Mouse (Mus musculus) mesoderm, embryonic 11.5 days (tissue): Measurements from ENCODE around the gene Tacc3.

Source experiments
- DNase-seq: peaks from one replicate; pipeline ENCODE4 v3.0.0-alpha.2; 2012; ENCODE audit warnings: low read depth, low spot score

Gene Tacc3

GRCm38 (mm10) chr5:33657787-33658663, at the start of gene Tacc3, which contains the start of gene Tmem129:
Tacc3 (plus strand) TSS chr5:33658128.
Tmem129 (minus strand) TSS chr5:33658416.
- peak; percentile 98 for DNase-seq

DNA sequence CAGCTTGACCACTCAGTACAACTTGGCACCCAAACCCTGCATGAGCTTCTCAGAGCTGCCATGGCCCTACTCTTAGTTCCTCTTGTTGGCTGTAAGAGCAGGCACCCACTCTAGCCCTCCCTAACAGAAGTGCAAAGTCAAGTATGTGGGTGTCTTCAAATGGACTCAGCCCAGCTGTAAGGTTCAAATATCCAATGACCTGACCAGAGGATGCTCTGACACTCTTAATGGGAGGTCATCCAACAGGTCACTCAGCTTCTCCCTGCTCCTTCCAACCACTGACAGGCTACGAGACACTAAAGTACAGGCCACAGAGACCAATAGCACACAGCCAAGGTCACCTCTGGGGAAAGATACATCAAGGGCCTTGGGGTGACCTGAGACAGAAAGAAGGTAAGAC, 48.7 kb upstream of the Tacc3 start:
- DNase-seq, result no peak

DNA sequence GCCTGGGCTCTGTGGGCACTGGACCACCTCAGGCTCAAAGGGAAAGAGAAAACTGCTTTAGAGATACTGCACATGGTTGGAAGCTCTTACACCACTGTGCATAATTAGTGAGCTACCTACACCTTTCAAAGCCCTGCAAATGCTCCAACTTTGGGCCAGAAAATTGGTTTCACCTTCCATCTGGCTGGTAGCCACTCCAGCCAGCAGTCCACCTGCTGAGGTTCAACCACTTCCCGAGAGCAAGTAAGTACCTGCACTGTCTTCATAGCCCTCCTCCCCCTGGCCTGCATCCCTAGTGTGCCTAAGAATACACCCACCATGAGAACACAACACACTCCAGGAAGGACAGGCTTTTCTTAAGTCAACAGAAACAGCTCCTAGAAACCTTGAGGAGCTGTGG, 46.1 kb upstream of the Tacc3 start:
- DNase-seq, result no peak

GRCm38 (mm10) chr5:33614391-33614790, 43.5 kb upstream of the Tacc3 start:
- no peak for DNase-seq

DNA sequence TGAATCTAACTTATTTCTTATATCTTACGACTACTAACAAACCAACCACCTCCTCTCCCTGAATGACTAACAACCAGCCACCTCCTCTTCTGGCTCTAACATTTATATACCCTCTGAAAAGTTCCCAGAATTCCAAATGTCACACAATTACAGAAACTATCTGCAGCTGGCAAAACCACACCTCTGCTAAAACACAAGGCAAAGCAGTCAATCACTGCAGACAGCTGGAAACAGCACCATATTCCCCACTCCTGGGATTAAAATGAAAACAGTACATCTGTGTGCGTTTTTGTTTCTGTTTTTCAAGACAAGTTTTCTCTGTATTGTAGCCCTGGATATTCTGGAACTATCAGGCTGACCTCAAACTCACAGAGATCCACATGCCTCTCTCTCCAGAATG, 35.3 kb upstream of the Tacc3 start:
- DNase-seq, result no peak

DNA sequence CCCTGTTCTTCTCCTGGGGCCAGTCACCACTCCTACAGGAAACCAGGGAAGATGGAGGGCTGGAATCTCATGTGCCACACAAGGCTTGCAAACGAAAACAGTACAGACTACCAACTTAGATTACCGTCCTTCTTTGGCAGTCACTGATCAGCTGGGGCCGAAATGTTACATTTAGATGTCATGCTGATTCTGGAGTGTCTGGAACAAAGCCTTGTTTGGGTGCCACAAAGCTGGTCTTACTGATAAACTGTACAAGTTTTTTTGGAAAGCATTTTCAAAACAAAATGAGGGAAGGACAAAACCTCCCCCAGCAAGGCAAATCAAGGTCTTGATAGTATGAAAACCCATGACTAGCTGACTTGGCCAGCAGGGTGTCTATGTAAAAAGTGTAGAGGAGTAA, 34.2 kb upstream of the Tacc3 start:
- no peak for DNase-seq

DNA sequence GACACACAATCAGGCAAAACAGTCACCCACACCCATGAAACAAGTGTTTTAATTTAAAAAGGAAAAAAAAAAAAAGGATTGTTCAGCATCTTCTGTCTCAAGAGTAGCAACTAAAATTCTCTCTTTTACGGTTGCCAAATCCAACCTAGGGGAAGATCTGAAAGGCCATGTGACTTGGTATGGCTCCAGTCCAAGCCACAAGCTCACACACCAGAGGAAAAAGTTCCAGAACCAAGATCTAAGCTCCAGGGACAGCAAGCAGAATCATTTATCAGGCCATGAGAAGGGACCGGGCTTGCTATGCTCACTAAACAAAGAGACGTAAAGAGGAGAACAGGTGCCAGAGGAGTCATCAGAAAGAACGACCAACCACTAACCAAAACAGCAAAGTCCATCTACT, 30.0 kb upstream of the Tacc3 start:
- no peak for DNase-seq

DNA sequence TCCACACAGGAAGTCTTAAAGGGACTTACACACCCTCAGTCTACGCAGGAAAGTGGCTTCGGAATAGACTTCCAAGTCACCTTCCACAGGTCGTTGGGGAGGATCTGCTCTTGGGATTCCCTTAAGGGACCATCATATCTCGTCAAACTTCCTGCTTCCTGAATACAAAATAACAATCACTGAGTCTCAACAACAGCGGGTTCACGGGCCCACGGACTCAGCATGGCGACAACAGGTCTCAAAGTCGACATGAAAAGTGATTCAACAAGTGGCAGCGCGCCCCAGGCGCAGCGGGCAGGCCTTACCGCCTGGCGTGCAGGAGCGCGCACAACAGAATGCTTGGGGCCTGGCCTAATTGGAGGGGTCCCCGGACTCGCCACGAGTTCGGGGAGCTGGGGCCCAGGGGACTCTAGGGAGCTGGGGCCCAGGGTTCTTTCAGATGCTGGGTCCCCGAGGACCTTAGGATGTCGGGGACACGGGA, 29.1 kb upstream of the Tacc3 start:
- DNase-seq, result peak; percentile 63

- peak; percentile 97 for DNase-seq
Measured at GRCm38 (mm10) chr5:33629301-33629987, 28.5 kb upstream of the Tacc3 start, which contains the start of the genes Fam53a and Gm9903. Fam53a (minus strand) TSS chr5:33629635. Gm9903 (plus strand) TSS chr5:33629925.

GRCm38 (mm10) chr5:33630061-33630460, 27.9 kb upstream of the Tacc3 start:
- DNase-seq, result no peak

DNA sequence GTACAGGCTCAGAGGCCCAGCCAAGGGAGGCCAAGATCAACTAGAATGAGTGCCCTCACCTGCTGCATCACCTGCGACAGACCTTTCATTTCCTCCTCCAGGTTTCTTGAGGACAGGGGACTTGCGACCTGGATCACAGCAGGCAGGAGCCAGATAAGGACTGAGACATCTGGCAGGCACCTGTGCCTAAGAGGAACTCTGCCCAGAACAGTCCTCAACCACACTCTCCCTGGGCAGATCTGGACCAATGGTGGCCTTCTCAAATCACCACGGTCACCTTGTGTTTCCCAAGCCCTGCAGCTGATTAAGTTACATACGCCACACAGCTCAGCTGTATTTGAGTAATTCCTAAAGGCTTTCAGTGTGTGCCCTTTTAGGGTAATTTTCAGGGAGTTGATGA, 27.3 kb upstream of the Tacc3 start:
- DNase-seq, result no peak

DNA sequence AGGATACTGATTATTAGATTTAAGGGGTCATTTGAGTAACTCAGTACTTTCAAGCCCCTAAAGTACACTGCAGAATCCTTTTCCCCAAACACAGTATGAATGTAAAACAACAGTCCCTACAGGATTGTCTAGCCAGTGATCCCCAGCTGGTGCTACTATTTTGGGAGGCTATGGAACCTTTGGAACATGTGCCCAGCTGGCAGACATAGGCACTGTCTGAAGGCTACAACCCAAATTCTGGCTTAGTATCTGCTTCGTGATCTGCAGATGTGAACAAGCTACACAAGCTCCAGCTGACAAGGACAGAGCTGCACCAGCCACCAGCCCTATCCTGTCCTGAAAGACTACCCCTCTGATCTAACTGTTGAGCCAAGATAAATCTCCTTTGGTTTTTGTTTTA, 25.4 kb upstream of the Tacc3 start:
- DNase-seq, result no peak

DNA sequence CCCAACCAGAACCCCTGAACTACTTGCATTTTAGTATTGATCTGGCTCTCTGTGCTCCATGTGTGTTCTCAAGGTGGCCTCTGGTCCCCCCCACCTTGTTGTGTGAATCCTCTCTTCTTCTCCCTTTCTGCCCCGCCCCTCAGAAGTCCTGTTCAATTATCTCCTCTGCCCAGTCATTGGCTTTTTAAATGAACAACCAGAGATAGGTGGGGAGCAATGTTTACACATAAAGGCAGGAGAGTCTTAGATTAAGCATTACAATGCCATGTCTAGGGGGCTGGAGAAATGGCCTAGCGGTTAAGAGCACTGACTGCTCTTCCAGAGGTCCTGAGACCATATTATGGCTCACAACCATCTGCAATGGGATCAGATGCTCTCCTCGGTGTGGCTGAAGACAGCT, 22.6 kb upstream of the Tacc3 start:
- no peak for DNase-seq

- DNase-seq, result no peak
Measured at GRCm38 (mm10) chr5:33637606-33638350, 20.1 kb upstream of the Tacc3 start.

- no peak for DNase-seq
Measured at GRCm38 (mm10) chr5:33638826-33639225, 19.1 kb upstream of the Tacc3 start.

DNA sequence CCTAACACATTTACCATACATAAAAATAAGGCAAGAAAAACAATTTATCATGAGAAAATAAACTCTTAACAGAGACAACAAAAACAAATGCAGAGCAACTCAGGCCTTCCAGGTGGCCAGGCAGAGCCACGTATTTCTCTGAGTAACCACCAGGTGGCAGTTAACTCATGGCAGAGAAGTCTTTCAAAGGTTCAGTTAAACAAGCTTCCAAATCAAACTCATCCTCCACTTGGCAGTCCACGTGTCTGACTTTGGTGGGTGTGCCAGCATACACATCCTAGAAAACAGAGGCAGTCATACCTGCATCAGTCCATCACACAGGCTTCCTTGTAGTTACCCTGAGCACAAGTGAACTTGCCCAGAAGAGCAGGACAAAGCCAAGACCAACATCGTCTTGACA, 17.3 kb upstream of the Tacc3 start:
- peak; percentile 54 for DNase-seq

DNA sequence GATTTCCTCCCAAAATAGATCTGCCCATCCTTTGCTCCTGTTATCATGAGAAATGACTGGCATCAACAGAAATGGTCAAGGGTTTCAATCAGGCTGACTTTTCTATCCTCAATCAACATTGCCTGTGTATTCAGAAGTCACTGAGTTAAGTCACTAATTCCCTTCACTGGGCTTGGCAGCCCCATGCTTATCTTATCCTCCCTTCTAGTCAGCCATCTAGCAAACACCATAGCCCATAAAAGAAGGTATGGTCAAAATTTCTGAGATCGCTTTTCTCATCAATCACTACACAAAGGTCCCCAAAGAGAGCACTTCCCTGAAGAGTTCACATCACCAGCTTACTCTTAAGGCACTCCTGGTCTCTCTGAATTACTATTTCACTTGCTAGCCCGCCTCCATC, 6.9 kb upstream of the Tacc3 start:
- DNase-seq, result no peak

DNA sequence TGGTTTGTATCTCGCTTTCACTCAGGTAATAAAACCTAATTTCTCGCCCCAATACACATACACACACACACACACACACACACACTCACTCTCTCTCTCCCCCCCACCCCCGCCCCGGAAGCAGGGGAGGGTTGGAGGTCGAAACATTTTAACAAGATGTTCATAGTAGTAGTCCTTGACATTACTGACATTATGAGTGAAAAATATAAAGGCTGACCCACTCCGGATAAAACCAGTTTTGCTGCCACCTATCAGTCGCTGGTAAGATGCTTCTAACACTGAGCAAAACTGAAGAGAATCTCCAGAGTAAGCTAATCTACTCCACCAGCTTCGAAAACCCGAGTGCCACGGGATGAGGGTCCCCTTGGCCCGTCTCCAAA, 6.4 kb upstream of the Tacc3 start:
- DNase-seq, result no peak

- DNase-seq, result peak; percentile 97
Measured at GRCm38 (mm10) chr5:33651921-33652782, 5.8 kb upstream of the Tacc3 start, which contains the start of gene Slbp. Slbp (minus strand) TSS chr5:33652574.

DNA sequence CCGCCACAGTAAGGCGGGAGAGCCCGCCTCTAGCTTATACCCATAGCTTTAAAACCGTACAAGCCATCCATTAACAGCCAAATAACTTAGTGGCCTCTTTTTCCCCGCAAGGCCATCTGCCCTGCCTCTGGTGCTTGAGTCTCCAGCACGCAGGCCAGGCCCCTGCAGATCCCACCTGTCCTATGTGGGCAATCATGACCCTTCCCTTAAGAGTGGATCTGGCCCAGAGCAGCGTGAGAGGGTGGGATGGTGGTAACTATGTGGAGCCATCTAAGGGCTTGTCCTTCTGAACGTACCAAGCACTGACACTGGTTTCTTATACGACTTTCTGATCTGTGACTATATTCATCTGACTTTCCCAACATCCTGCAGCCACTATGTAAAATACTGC, 5.2 kb upstream of the Tacc3 start:
- no peak for DNase-seq

GRCm38 (mm10) chr5:33654424-33654823, 3.5 kb upstream of the Tacc3 start:
- DNase-seq, result no peak
